Mouse (Mus musculus) adrenal gland, adult 2 months (tissue): ENCODE measurements around the gene Kctd13. TPM values are rescaled to one million over a fixed set of nuclear protein-coding genes. Genes with fewer than 3 reads are reported as not detected.

Experiments
- DNase-seq: peaks from one replicate; pipeline ENCODE4 v3.0.0; 2021
- polyA plus RNA-seq: library from polyadenylated mRNA; depleted of rRNA; stranded (reverse); fragments of >200 nt; gene quantifications from 2 replicates; pipeline ENCODE4 v1.2.3, GENCODE M21; 2012
- total RNA-seq, 2 experiments: library from RNA; stranded (reverse); gene quantifications; 2 replicates each; pipeline ENCODE4 v1.2.3; 2021

The Kctd13 gene
- total and polyA plus RNA-seq, 3 experiments, result 25.9 to 52.9 (median 26.8) TPM

GRCm38 (mm10) chr7:126941801-126942200 lies 13.1 kb downstream of the Kctd13 start:
- DNase-seq, result no peak

GRCm38 (mm10) chr7:126946530-126946929 lies 17.9 kb downstream of the Kctd13 start:
- no peak for DNase-seq

- no peak for DNase-seq
Measured at GRCm38 (mm10) chr7:126948626-126949025, 19.9 kb downstream of the Kctd13 start.

GRCm38 (mm10) chr7:126949403-126949792 lies 20.7 kb downstream of the Kctd13 start, which contains the start of gene Asphd1:
TSS of gene Asphd1 (minus strand) at chr7:126949582.
- no peak for DNase-seq

- peak; percentile 92 for DNase-seq
Measured at GRCm38 (mm10) chr7:126949793-126950646, 21.3 kb downstream of the Kctd13 start, which contains the start of gene Sez6l2. TSS of gene Sez6l2 (plus strand) at chr7:126950563.

GRCm38 (mm10) chr7:126950647-126951615 lies 22.3 kb downstream of the Kctd13 start:
- no peak for DNase-seq

- no peak for DNase-seq
Measured at GRCm38 (mm10) chr7:126951741-126952140, 23.1 kb downstream of the Kctd13 start.

GRCm38 (mm10) chr7:126952646-126953045 lies 24.0 kb downstream of the Kctd13 start:
- DNase-seq, result no peak

- no peak for DNase-seq
Measured at GRCm38 (mm10) chr7:126955125-126955524, 26.4 kb downstream of the Kctd13 start.

- no peak for DNase-seq
Measured at GRCm38 (mm10) chr7:126959780-126960179, 31.1 kb downstream of the Kctd13 start.

- no peak for DNase-seq
Measured at GRCm38 (mm10) chr7:126961095-126961494, 32.4 kb downstream of the Kctd13 start.

- DNase-seq, result no peak
Measured at GRCm38 (mm10) chr7:126961965-126962364, 33.3 kb downstream of the Kctd13 start.

GRCm38 (mm10) chr7:126963548-126964286 lies 35.0 kb downstream of the Kctd13 start:
- peak; percentile 52 for DNase-seq

- DNase-seq, result no peak
Measured at GRCm38 (mm10) chr7:126965568-126965967, 36.9 kb downstream of the Kctd13 start.

- DNase-seq, result peak; percentile 79
Measured at GRCm38 (mm10) chr7:126967361-126967760, 38.7 kb downstream of the Kctd13 start.

GRCm38 (mm10) chr7:126975493-126975892 lies 46.8 kb downstream of the Kctd13 start:
- DNase-seq, result no peak

GRCm38 (mm10) chr7:126975893-126975949 lies 47.0 kb downstream of the Kctd13 start, which contains the start of gene Cdipt:
TSS of gene Cdipt (plus strand) at chr7:126975914.
- no peak for DNase-seq

GRCm38 (mm10) chr7:126975950-126976866 lies 47.5 kb downstream of the Kctd13 start, which contains the start of gene Cdiptos:
TSS of gene Cdiptos (minus strand) at chr7:126976098.
- peak; percentile 96 for DNase-seq

- peak; percentile 39 for DNase-seq
Measured at GRCm38 (mm10) chr7:126976878-126977459, 48.3 kb downstream of the Kctd13 start.

GRCm38 (mm10) chr7:126978841-126979240 lies 50.2 kb downstream of the Kctd13 start:
- DNase-seq, result no peak

GRCm38 (mm10) chr7:126981601-126982000 lies 52.9 kb downstream of the Kctd13 start:
- DNase-seq, result no peak
